Mouse (Mus musculus) stomach, embryonic 16.5 days (tissue): ENCODE data around the gene Srsf1. TPM values are rescaled to one million over a fixed set of nuclear protein-coding genes. Genes with fewer than 3 reads are reported as not detected.

Experiments used
- ATAC-seq: fragments of 200-750 bp; cut with Nextera tagmentation; 2 replicates; pipeline ENCODE4 v1.8.0; 2017; ENCODE audit warnings: moderate number of reproducible peaks, moderate TSS enrichment; ENCODE audit not compliant: insufficient read depth, low FRiP score
- H3K27ac ChIP-seq: fragments of 300-500 bp; sonication (generic); 2 replicates; pipeline ENCODE4 v1.5.1; 2014; ENCODE audit warnings: low read length
- H3K27me3 ChIP-seq: fragments of 300-500 bp; sonication (generic); 2 replicates; pipeline ENCODE4 v1.6.1; 2014; ENCODE audit warnings: low read length, control low read depth, mixed read lengths; ENCODE audit not compliant: control insufficient read depth, insufficient read depth
- H3K36me3 ChIP-seq: fragments of 300-500 bp; sonication (generic); 2 replicates; pipeline ENCODE4 v1.6.1; 2014; ENCODE audit warnings: low read length; ENCODE audit not compliant: control insufficient read depth, insufficient read depth
- H3K4me1 ChIP-seq: fragments of 300-500 bp; sonication (generic); 2 replicates; pipeline ENCODE4 v1.6.1; 2014; ENCODE audit warnings: low read length, control low read depth, mixed read lengths; ENCODE audit not compliant: control insufficient read depth, insufficient read depth
- H3K4me2 ChIP-seq: fragments of 300-500 bp; sonication (generic); 2 replicates; pipeline ENCODE4 v1.6.1; 2014; ENCODE audit warnings: low read depth, low read length, mixed read lengths
- H3K4me3 ChIP-seq: fragments of 300-500 bp; sonication (generic); replicated peaks from 2 replicates; pipeline ENCODE4 v1.5.1; 2014; ENCODE audit warnings: mild to moderate bottlenecking, low read length
- H3K9ac ChIP-seq: fragments of 300-500 bp; sonication (generic); 2 replicates; pipeline ENCODE4 v1.6.1; 2014; ENCODE audit warnings: low read length
- H3K9me3 ChIP-seq: fragments of 300-500 bp; sonication (generic); replicated peaks from 2 replicates; pipeline ENCODE4 v1.6.1; 2016; ENCODE audit warnings: low read length, control low read depth; ENCODE audit not compliant: control insufficient read depth
- WGBS: fragments of 180-500 bp; shearing (Covaris S2); extraction: QIAGEN DNeasy Blood & Tissue Kit; methylation state at CpG from one replicate; pipeline ENCODE4 v1.1.7; 2014; 5-methylcytosine and 5-hydroxymethylcytosine counted together
- polyA plus RNA-seq: library from polyadenylated mRNA; unstranded; fragments of >200 nt; fragmentation: Nextera tagmentation; extraction: Ambion mirVana; gene quantifications from 2 replicates; pipeline ENCODE4 v1.2.1, GENCODE M21; 2015

Srsf1 gene
- polyA plus RNA-seq, 1 experiment from 2014 or later = 201 TPM

DNA sequence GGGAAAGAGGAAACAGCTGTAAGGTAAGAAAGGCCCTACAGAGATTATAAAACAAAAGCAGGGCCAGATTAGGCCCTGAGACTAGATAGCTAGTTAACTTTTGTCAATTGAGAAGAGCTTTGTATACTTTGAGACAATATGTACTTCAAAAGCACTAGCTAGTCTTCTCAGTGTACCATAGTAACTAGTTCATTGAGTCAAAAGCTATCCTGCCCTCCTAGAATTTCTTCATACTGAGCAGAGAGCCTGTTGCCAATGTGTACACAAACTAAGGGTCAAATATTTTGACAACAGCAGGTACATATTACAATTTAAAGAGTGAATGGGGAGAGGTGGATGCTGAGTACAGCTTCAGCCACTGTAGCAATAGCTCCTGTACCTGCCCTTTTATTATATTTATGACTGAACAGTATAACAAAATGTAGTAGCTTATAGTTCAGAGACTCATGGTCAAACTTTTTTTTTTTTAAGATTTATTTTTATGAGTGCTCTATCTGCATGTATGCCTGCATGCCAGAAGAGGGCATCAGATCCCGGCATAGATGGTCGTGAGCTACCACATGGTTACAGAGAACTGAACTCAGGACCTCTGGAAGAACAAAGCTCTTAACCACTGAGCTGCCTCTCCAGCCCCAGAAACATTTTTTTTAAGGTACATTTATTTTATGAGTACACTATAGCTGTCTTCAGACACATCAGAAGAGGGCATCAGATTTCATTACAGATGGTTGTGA is 14.9 kb downstream of the Srsf1 start:
- 72% methylated on average over 2 of the region's 2 CpGs for WGBS
- no peak for ATAC-seq
- no peaks in the 10 kb centered on the region for H3K9me3 ChIP-seq
- no peak overlapping the region for H3K4me3 ChIP-seq
- no peaks in the 10 kb centered on the region for H3K27me3 ChIP-seq
- no peak overlapping the region for H3K9ac ChIP-seq
- H3K4me2 ChIP-seq = no peak overlapping the region
- H3K27ac ChIP-seq = no peak overlapping the region
- no peaks in the 10 kb centered on the region for H3K36me3 ChIP-seq
- peaks cover under 1% of the 10 kb centered on the region for H3K4me1 ChIP-seq

DNA sequence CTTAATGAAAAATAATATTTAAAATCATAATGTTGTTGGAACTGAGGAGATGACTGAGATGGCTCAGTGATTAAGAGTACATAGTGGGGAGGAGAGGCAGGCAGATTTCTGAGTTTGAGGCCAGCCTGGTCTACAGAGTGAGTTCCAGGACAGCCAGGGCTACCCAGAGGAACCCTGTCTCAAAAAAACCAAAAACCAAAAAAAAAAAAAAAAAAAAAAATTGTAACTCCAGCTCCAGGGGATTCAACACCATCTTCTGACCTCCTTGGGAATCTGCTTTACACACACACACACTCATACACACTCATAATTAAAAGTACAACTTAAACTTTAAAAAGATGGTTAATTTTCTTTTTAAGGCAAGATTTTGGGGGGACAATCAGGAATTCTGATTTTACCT is 18.6 kb downstream of the Srsf1 start:
- H3K4me3 ChIP-seq = no peak overlapping the region
- H3K4me2 ChIP-seq = no peak overlapping the region
- peaks cover 12% of the 10 kb centered on the region for H3K4me1 ChIP-seq
- H3K9me3 ChIP-seq = no peaks in the 10 kb centered on the region
- no peak overlapping the region for H3K9ac ChIP-seq
- H3K27ac ChIP-seq = no peak overlapping the region
- no peaks in the 10 kb centered on the region for H3K27me3 ChIP-seq
- H3K36me3 ChIP-seq = no peaks in the 10 kb centered on the region
- ATAC-seq = no peak

DNA sequence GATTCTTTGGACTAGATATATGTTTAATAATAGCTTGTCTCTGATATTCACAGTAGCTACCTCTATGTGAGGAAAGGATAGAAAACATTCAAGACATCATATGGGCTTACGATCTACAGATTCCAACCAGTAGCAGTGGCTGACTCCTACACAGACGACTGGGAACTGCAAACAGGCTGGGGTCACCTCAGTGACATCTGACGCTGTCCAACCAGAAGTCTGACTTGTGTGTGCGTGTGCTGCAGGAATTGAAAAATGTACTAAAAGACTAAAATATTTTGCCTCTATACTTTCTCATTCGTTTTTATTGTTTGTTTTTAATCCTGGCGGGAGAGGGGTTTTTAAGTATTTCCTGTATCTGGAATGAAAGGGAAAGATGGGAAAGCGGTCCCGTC is 20.0 kb downstream of the Srsf1 start:
- Histone ChIP-seq H3K36me3 (no peaks in the 10 kb centered on the region), H3K9me3 (no peaks in the 10 kb centered on the region), H3K9ac (peak overlapping the region; percentile 98), H3K4me1 (peaks cover 26% of the 10 kb centered on the region), H3K27ac (peak overlapping the region; percentile 97), H3K4me3 (peak overlapping the region; percentile 97), H3K4me2 (peak overlapping the region; percentile 76), H3K27me3 (no peaks in the 10 kb centered on the region)
- no peak for ATAC-seq
- WGBS = 3% methylated on average over 8 of the region's 8 CpGs

DNA sequence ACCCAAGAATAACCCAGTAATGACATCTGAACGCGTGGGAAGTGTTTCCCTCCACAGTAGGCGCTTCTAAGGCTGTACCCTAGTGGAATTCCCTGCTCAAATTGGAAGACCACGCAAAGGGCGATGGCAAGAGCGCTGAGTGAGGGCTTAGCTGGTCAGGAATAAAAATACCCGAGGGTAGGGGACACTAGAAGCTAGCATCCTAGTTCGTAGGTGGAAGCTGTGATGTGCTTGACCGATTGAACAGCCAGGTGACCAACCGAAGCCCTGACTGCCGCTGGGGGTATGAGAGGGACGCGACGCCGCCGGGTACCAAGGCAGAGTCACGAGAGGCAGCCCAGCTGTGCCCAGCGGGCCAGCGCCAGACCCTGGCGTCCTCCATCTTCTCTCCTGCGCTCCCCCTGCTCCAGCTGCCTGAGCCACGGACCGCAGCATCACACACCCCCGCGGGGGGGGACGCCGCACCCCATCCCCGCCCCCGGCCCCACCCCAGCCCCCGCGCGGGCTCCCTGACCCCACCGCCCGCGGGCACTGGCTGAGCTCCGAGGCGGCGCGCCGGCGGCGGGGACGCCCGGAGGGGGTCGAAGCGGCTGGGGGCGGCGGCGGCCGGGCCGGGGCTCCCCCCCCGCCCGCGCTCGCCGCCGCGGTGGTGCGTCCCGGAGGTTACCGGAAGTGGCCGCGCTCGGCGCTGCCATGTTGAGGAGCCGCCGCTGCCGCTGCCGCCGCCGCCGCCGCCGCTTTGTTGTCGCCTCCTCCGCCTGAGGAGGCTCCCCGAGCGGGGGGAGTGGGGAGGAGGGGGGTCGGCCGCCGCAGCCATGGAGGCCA is 20.6 kb downstream of the Srsf1 start, which contains the start of gene Vezf1:
Gene Vezf1, plus strand, starts transcription at position 694 of the 825 bp plus-strand sequence.
- H3K27ac ChIP-seq = peak within 1 kb of the TSS; percentile 97
- peak within 1 kb of the TSS; percentile 94 for H3K4me2 ChIP-seq
- H3K9me3 ChIP-seq = no peaks in the 10 kb centered on the region
- H3K9ac ChIP-seq = peak within 1 kb of the TSS; percentile 98
- H3K36me3 ChIP-seq = no peaks in the 10 kb centered on the region
- peak within 1 kb of the TSS; percentile 97 for H3K4me3 ChIP-seq
- no peaks in the 10 kb centered on the region for H3K27me3 ChIP-seq
- peak; percentile 88 for ATAC-seq
- H3K4me1 ChIP-seq = peaks cover 26% of the 10 kb centered on the region
- under 1% methylated on average over 53 of the region's 81 CpGs for WGBS

DNA sequence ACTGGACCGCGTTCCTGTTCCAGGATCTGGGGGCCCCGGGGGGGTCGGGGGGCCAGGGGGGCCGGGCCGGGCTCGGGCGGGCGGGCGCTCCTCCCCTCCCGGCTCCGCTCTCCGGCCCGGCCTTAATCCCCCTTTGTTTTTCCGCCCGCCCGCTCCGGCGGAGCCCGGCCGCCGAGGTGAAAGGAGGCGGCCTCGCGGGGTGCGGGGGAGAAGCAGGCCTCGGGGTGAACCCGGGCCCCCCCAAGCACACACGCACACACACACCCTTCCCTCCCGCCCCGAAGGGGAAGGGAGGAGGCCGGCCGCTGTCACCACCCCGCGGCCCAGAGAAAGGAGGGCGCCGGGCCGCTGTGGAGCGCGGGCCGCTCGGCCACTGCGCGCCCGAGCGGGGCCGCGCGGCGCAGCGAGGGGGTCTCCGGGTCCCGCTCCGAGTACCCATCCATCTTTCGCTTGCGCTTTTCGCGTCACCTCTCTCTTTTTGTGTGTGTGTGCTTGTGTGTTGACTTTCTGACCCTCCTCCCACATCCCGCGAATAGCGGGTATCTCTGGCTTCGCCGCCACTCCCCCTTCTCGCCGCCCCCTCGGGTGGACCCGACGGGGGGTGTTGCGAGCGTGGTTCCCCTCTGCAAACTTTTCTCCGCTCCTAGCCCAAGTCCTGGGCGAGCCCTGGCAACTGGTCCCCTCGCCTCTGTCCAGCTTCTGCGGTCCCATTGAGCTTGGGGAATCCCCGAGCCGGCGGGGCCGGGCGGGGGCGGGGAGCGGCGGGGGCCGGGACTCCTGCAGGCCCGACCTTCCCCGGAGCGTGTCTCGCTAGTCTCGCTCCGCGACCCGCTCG is 21.5 kb downstream of the Srsf1 start:
- WGBS = 0% methylated on average over 79 of the region's 92 CpGs
- H3K36me3 ChIP-seq = no peaks in the 10 kb centered on the region
- peak; percentile 65 for ATAC-seq

DNA sequence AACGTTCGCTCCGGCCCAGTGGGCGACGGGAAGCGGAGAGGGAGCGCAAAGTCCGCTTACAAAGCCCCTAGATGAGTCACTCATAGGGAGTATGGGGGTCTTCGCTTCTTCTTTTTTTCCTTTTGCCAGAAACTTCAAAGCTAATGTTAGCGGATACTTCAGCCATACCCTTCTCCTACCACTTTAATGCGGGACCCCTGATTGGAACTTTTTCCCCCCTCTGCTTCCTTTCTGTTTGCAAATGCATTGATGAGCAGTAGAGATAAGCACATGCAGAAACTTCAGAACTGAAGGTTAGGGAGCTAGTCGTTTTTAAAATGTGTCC is 22.0 kb downstream of the Srsf1 start:
- H3K27ac ChIP-seq = peak overlapping the region; percentile 97
- under 1% methylated on average over 12 of the region's 12 CpGs for WGBS
- peak overlapping the region; percentile 94 for H3K4me2 ChIP-seq
- no peak for ATAC-seq
- peaks cover 29% of the 10 kb centered on the region for H3K4me1 ChIP-seq
- H3K36me3 ChIP-seq = no peaks in the 10 kb centered on the region
- H3K4me3 ChIP-seq = peak overlapping the region; percentile 97
- no peaks in the 10 kb centered on the region for H3K27me3 ChIP-seq
- H3K9me3 ChIP-seq = no peaks in the 10 kb centered on the region
- H3K9ac ChIP-seq = peak overlapping the region; percentile 98

More for the DNA sequence above, 21.5 kb downstream of the Srsf1 start:
- Histone ChIP-seq H3K4me1 (peaks cover 29% of the 10 kb centered on the region), H3K27me3 (no peaks in the 10 kb centered on the region), H3K4me2 (peak overlapping the region; percentile 94), H3K4me3 (peak overlapping the region; percentile 97), H3K9ac (peak overlapping the region; percentile 98), H3K27ac (peak overlapping the region; percentile 97), H3K9me3 (no peaks in the 10 kb centered on the region)

DNA sequence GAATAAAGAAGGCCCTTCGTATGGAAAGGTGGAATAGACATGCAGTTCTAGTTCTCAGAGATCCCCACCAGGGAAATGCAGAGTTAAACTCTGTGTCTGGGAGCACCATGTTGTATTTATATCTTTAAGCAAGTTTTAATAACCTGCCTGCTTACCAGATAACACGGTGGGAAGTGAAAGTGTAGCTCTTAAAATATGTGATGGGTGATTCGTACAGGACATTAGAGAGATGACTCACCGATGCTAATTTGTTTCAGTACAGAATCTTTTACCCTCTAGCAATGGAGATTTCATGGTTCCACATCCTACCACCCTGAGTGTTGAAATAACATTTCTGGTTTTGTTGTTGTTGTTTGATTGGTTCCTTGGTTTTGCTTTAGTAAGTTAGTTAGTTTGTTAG is 23.2 kb downstream of the Srsf1 start:
- Histone ChIP-seq H3K9me3 (no peaks in the 10 kb centered on the region), H3K4me3 (peak overlapping the region; percentile 97; the same call in 1 of the 2 replicates), H3K4me2 (peak overlapping the region; percentile 94), H3K27ac (no peak overlapping the region), H3K36me3 (peaks cover 5% of the 10 kb centered on the region; the same call in 1 of the 2 replicates), H3K4me1 (peaks cover 31% of the 10 kb centered on the region), H3K27me3 (no peaks in the 10 kb centered on the region), H3K9ac (peak overlapping the region; percentile 57; the same call in 1 of the 2 replicates)
- no peak for ATAC-seq
- WGBS = 27% methylated on average over 4 of the region's 4 CpGs

DNA sequence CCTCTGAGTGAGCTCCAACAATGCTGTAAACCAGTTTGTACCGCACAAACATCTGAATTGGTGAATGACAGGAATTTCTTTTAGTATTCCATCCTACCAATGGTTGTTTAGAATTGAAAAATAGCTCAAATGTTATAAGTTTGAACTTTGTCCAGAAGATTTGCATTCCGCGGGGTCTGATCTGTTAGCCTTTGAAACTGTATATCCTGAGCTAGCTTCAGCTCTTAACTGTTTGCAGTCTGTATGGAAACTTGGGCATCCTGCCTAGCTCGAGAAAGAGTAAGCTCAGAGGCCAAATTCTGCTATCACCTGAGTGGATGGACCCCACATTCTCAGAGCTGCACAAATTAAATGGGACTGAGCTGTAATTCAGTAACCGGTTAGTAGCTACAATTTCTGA is 23.9 kb downstream of the Srsf1 start:
- Histone ChIP-seq H3K4me1 (peaks cover 31% of the 10 kb centered on the region), H3K27ac (no peak overlapping the region), H3K9me3 (no peaks in the 10 kb centered on the region), H3K36me3 (peaks cover 5% of the 10 kb centered on the region; the same call in 1 of the 2 replicates), H3K27me3 (no peaks in the 10 kb centered on the region), H3K4me3 (peak overlapping the region; percentile 4; the same call in 1 of the 2 replicates), H3K9ac (peak overlapping the region; percentile 57), H3K4me2 (peak overlapping the region; percentile 94)
- whole genome bisulfite sequencing = 36% methylated on average over 5 of the region's 5 CpGs
- no peak for ATAC-seq
